Mouse (Mus musculus): ENCODE measurements around the gene Gp9.

- TF ChIP-seq CTCF (conservative IDR thresholded peaks at IDR 0.05; ENCODE audit: insufficient read depth, insufficient read length, low read depth, low read length) (no peak), POLR2A (IDR thresholded peaks at IDR 0.05; ENCODE audit: low read depth, low read length) (no peak)
These were observed 34.6 kb upstream of the Gp9 start for GRCm38 (mm10) chr6:87743281-87743680.

All from kidney, adult 2 months (tissue).